Mouse (Mus musculus): ENCODE data around the gene Ace. TPM values are rescaled to one million over a fixed set of nuclear protein-coding genes. Genes with fewer than 3 reads are reported as not detected.
A peak's percentile ranks its signal among the peaks of the same experiment; 100 is the strongest.
"Not testable (repeated sequence)": the region's sequence is repeated elsewhere in the genome, so short reads cannot be mapped to it uniquely, and the experiment has no call there.

Ace gene
- polyA plus RNA-seq, 1 experiment from 2014 or later: 9.4 TPM

GRCm38 (mm10) chr11:106004576-106004975 is 36.8 kb downstream of the Ace start:
- Histone ChIP-seq H3K36me3 (no peaks in the 10 kb centered on the region), H3K9ac (no peak overlapping the region), H3K4me3 (no peak overlapping the region), H3K9me3 (no peaks in the 10 kb centered on the region), H3K27ac (no peak overlapping the region), H3K4me1 (no peaks in the 10 kb centered on the region), H3K27me3 (peaks cover 12% of the 10 kb centered on the region; the same call in 1 of the 2 replicates), H3K4me2 (no peak overlapping the region)
- WGBS: 76% methylated on average over 1 of the region's 1 CpGs
- no peak for ATAC-seq (ENCODE audit: borderline replicate concordance, extremely low read depth, low FRiP score, low TSS enrichment)

- peaks cover 18% of the 10 kb centered on the region for H3K27me3 ChIP-seq
- no peak overlapping the region for H3K4me3 ChIP-seq
- H3K27ac ChIP-seq: no peak overlapping the region
- no peaks in the 10 kb centered on the region for H3K9me3 ChIP-seq
- no peaks in the 10 kb centered on the region for H3K36me3 ChIP-seq
- no peak overlapping the region for H3K9ac ChIP-seq
- no peaks in the 10 kb centered on the region for H3K4me1 ChIP-seq
- 20% methylated on average over 5 of the region's 5 CpGs for WGBS
- ATAC-seq (ENCODE audit: borderline replicate concordance, extremely low read depth, low FRiP score, low TSS enrichment): no peak
- no peak overlapping the region for H3K4me2 ChIP-seq
Observed at GRCm38 (mm10) chr11:106005970-106006369, 38.2 kb downstream of the Ace start.

DNA sequence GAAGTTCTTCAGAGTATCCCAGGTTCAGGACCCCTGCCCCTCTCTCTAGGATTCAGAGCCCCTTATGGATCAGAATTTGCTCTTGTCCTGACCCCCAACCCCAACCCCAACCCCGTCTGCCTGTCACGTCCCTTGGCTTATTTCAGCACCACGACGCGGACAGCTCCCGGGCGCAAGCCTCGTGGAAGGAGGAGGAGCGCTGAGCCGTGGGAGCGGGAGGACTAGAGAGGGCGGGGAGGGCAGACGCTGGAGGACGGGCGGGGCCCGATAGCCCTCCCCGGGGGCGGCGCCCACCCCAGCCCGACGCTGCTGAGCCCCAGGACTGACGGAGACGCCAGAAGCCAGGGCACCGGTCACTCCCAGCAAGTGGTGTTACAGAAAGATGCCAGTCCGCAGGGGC is 40.1 kb downstream of the Ace start, which contains the start of gene Kcnh6:
TSS of gene Kcnh6 (plus strand) at position 304 of the 400 bp plus-strand sequence.
- WGBS: 1% methylated on average over 23 of the region's 25 CpGs
- Histone ChIP-seq H3K27ac (no peak within 1 kb of the TSS), H3K4me3 (peak within 1 kb of the TSS; percentile 16; the same call in 1 of the 2 replicates), H3K4me1 (no peaks in the 10 kb centered on the region), H3K27me3 (peaks cover 18% of the 10 kb centered on the region), H3K9ac (no peak within 1 kb of the TSS), H3K4me2 (peak within 1 kb of the TSS; percentile 58), H3K9me3 (no peaks in the 10 kb centered on the region), H3K36me3 (no peaks in the 10 kb centered on the region)
- peak; percentile 58; the same call in 1 of the 2 replicates for ATAC-seq (ENCODE audit: borderline replicate concordance, extremely low read depth, low FRiP score, low TSS enrichment)

GRCm38 (mm10) chr11:106012711-106013110 is 45.0 kb downstream of the Ace start:
- no peaks in the 10 kb centered on the region for H3K9me3 ChIP-seq
- no peak overlapping the region for H3K9ac ChIP-seq
- ATAC-seq (ENCODE audit: borderline replicate concordance, extremely low read depth, low FRiP score, low TSS enrichment): no peak
- H3K4me3 ChIP-seq: no peak overlapping the region
- H3K36me3 ChIP-seq: no peaks in the 10 kb centered on the region
- H3K4me2 ChIP-seq: no peak overlapping the region
- H3K27me3 ChIP-seq: peaks cover 18% of the 10 kb centered on the region
- H3K4me1 ChIP-seq: peaks cover 7% of the 10 kb centered on the region; the same call in 1 of the 2 replicates
- H3K27ac ChIP-seq: no peak overlapping the region
- 42% methylated on average over 7 of the region's 7 CpGs for WGBS

- Histone ChIP-seq H3K27ac (no peak overlapping the region), H3K4me2 (no peak overlapping the region), H3K9ac (no peak overlapping the region), H3K36me3 (no peaks in the 10 kb centered on the region), H3K9me3 (no peaks in the 10 kb centered on the region), H3K4me3 (no peak overlapping the region), H3K4me1 (peaks cover 7% of the 10 kb centered on the region; the same call in 1 of the 2 replicates), H3K27me3 (peaks cover 14% of the 10 kb centered on the region)
- ATAC-seq (ENCODE audit: borderline replicate concordance, extremely low read depth, low FRiP score, low TSS enrichment): no peak
- 43% methylated on average over 11 of the region's 11 CpGs for WGBS
Observed at GRCm38 (mm10) chr11:106013556-106014225, 45.9 kb downstream of the Ace start.

- Histone ChIP-seq H3K4me1 (peaks cover 13% of the 10 kb centered on the region), H3K4me2 (no peak overlapping the region), H3K9me3 (no peaks in the 10 kb centered on the region), H3K27ac (no peak overlapping the region), H3K9ac (no peak overlapping the region), H3K4me3 (no peak overlapping the region), H3K27me3 (peaks cover 17% of the 10 kb centered on the region), H3K36me3 (no peaks in the 10 kb centered on the region)
- ATAC-seq (ENCODE audit: borderline replicate concordance, extremely low read depth, low FRiP score, low TSS enrichment): no peak
- WGBS: 67% methylated on average over 5 of the region's 5 CpGs
Observed at GRCm38 (mm10) chr11:106016440-106016839, 48.7 kb downstream of the Ace start.

- Histone ChIP-seq H3K4me1 (peaks cover 6% of the 10 kb centered on the region), H3K9me3 (no peaks in the 10 kb centered on the region), H3K9ac (no peak overlapping the region), H3K4me2 (peak overlapping the region; percentile 56), H3K27ac (no peak overlapping the region), H3K4me3 (peak overlapping the region; percentile 26), H3K27me3 (peaks cover 20% of the 10 kb centered on the region), H3K36me3 (no peaks in the 10 kb centered on the region)
- under 1% methylated on average over 50 of the region's 50 CpGs for WGBS
- no peak for ATAC-seq (ENCODE audit: borderline replicate concordance, extremely low read depth, low FRiP score, low TSS enrichment)
Observed at GRCm38 (mm10) chr11:106020051-106020763, 52.5 kb downstream of the Ace start.

GRCm38 (mm10) chr11:106025774-106026173 is 58.0 kb downstream of the Ace start:
- Histone ChIP-seq H3K36me3 (no peaks in the 10 kb centered on the region), H3K27ac (no peak overlapping the region), H3K4me1 (no peaks in the 10 kb centered on the region), H3K4me2 (no peak overlapping the region), H3K9ac (no peak overlapping the region), H3K4me3 (no peak overlapping the region), H3K27me3 (peaks cover 9% of the 10 kb centered on the region), H3K9me3 (no peaks in the 10 kb centered on the region)
- ATAC-seq (ENCODE audit: borderline replicate concordance, extremely low read depth, low FRiP score, low TSS enrichment): no peak
- WGBS: 83% methylated on average over 3 of the region's 3 CpGs

DNA sequence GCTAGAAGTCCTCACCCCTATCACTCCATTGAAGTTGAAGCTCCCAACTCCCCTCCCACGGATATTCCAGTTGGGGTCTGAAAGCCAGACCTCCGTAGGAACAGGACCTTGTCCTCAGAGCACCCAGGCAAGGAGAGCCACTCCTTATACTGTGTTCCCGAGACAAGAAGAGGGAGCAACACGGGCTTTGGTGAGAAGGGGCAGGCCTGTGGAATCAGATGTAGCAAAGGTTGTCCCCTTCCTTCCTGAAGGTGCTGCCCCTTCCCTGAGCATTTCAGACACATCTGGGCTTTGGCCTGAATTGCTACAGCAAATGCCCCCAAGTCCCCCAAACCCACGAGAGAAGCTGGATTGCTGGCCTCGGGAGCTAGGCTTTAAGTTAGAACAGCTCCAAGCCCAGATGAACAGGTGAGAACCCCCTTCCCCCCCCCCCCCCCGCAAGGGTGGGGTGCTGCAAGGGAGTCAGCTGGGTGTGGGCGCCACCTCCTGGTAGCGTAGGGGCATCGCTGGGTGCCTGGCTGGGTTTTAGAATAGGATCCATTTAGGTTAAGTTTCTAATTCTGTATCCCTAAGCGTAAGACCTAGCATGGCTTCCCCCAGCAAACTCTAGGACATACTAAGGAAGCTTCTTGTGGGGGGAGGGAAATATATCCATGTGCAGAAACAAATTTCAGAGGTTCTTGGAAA is 58.9 kb downstream of the Ace start:
- H3K9ac ChIP-seq: no peak overlapping the region
- 0 out of 2 replicates have a peak, but pooled peaks have one; percentile 27 for ATAC-seq (ENCODE audit: borderline replicate concordance, extremely low read depth, low FRiP score, low TSS enrichment)
- H3K9me3 ChIP-seq: no peaks in the 10 kb centered on the region
- WGBS: 26% methylated on average over 10 of the region's 11 CpGs
- H3K4me3 ChIP-seq: no peak overlapping the region
- 0 out of 2 replicates have a peak, but pooled peaks cover 1% of the 10 kb centered on the region for H3K27me3 ChIP-seq
- no peak overlapping the region for H3K4me2 ChIP-seq
- no peaks in the 10 kb centered on the region for H3K4me1 ChIP-seq
- H3K27ac ChIP-seq: no peak overlapping the region
- H3K36me3 ChIP-seq: no peaks in the 10 kb centered on the region

DNA sequence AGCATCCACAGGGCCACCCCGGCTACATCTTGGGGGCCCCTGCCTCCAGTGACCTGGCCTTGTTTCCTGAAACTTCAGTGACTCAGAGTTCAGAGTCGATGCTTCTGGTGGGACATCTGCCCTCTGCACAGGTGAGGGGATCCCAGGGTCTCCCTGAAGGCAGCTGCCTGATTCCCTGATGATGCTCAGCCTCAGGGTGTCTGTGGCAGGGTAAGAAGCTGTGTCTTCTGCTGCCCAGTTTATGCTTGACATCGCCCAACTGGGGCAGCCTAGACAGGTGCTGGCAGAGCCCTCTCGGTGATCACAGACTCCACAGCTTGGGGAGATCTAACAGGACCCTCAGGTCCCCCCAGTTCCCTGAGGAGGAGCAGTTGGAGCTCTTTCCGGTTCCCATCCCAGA is 59.9 kb downstream of the Ace start:
- ATAC-seq (ENCODE audit: borderline replicate concordance, extremely low read depth, low FRiP score, low TSS enrichment): no peak
- Histone ChIP-seq H3K27me3 (no peaks in the 10 kb centered on the region), H3K9ac (no peak overlapping the region), H3K36me3 (no peaks in the 10 kb centered on the region), H3K4me1 (no peaks in the 10 kb centered on the region), H3K27ac (no peak overlapping the region), H3K9me3 (no peaks in the 10 kb centered on the region), H3K4me2 (no peak overlapping the region), H3K4me3 (no peak overlapping the region)
- WGBS: 86% methylated on average over 5 of the region's 5 CpGs

DNA sequence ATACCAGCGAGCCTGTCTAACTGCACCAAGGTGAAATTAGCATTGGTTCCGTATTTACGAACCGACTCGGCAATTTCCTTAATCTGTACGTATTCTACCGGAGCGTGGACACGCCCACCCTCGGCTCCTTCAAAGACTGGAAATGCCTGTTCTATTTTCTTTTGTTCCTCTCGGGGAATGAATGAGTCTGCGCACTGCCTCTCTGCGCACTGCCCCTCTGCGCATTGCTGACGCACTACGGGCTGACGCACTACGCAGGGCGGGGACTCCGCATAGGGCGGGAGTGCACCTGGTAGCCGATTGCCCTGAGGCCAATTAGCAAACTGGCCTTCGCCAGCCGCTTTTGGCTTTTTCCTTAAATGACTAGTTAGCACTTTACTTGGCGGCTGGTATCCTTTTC is 64.3 kb downstream of the Ace start:
- H3K27me3 ChIP-seq; H3K9me3 ChIP-seq; H3K9ac ChIP-seq; ATAC-seq (ENCODE audit: borderline replicate concordance, extremely low read depth, low FRiP score, low TSS enrichment); H3K4me1 ChIP-seq; H3K36me3 ChIP-seq: not testable (repeated sequence)
- Histone ChIP-seq H3K27ac (peak overlapping the region; percentile 71), H3K4me2 (0 out of 2 replicates have a peak overlapping the region, but pooled peaks have one; percentile 30), H3K4me3 (peak overlapping the region; percentile 41)
- WGBS: 29% methylated on average over 8 of the region's 25 CpGs

Measured in lung, embryonic 15.5 days (tissue).